Mouse (Mus musculus) heart, adult 9 months (tissue): Measurements from ENCODE around the gene Plek2.
"Not testable (repeated sequence)": the region's sequence is repeated elsewhere in the genome, so short reads cannot be mapped to it uniquely, and the experiment has no call there.

ENCODE experiments used
- DNase-seq, 2 experiments: peaks; one replicate each; pipeline ENCODE4 v3.0.0; 2022; ENCODE audit warnings: low spot score in 2 of 2

The Plek2 gene

GRCm38 (mm10) chr12:78906707-78907162, at the start of gene Plek2:
TSS of gene Plek2 (minus strand) at chr12:78906964.
- peak in 1 of 2 experiments; percentile 15 for DNase-seq

- DNase-seq = no peak
Measured at GRCm38 (mm10) chr12:78956405-78956804, 49.6 kb upstream of the Plek2 start.

GRCm38 (mm10) chr12:78952484-78952883, 45.7 kb upstream of the Plek2 start:
- no peak for DNase-seq

DNA sequence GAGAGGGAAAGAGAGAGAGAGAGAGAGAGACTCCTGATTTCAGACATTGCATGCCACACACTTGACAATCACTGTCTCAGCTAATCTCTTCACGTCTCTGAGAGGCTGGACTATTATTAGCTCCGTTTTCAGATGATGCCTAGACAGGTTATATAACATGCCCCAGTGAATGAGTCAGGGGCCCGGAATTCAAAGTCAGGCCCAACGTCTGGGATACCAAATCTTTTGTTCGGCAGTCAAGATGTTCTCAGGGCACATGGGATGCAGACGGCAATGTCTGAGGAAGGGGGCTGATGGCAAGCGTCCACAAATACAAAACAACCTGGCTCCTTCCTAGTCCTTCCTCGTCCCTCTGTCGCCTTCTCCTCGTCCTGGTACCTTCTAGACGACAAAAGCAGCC, 45.3 kb upstream of the Plek2 start:
- DNase-seq = peak; percentile 15 to 27

DNA sequence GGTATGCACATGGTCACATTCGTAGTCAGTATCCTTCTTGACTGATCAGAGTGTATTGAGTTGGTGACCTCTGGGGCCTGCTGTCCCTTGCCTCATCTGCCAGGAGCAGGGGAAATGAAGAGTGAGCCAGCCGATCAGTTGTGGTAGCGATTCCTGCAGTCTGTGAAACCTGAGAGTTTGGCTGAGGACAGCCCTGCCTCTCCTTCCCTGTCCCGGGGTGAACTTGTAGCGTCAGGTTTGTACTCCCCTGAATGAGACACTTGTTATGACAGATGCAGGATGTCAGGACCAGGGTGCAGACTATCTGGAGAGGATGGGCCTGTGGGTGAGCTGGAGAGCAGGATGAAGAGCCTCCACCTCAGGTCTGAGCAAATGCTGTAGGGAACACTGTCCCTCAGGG, 40.9 kb upstream of the Plek2 start:
- DNase-seq = no peak

DNA sequence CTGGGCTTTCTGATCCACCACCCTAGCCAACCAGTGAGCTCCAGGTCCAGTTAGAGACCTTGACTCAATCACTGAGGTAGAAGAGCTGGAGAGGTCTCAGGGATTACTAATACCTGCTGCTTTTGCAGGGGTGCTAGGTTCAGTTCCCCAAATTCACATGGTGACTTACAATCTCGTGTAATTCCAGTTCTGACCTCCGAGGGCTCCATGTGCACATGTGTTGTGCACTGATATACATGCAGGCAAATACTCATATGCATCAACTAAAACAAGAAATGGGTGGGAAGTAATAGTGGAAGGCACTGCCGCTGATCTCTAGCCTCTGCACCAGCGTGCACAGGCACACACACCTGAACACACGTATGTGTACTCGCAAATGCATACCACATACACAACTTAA, 40.4 kb upstream of the Plek2 start:
- DNase-seq = no peak

DNA sequence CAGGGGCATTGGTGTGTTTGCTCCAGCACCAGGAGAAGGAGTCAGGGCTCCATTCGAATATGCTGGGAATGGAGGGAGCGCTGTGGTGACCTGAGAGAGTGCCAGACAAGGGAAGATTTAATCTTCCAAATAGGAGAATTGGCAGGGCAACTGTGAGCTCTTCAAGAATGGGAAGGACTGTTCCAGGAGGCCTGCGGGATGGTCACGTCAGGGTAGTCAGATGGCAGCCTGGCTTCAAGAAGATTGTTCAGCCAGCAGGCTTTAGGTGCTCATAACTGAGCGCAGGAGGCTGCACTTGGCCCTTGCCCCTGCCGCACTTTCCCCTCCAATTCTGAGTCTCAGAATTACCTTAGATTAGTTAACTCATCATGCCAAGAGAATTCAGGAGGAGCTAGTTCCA, 36.2 kb upstream of the Plek2 start:
- DNase-seq = no peak

GRCm38 (mm10) chr12:78940081-78940480, 33.3 kb upstream of the Plek2 start:
- no peak for DNase-seq

GRCm38 (mm10) chr12:78939393-78940037, 32.8 kb upstream of the Plek2 start:
- no peak for DNase-seq

DNA sequence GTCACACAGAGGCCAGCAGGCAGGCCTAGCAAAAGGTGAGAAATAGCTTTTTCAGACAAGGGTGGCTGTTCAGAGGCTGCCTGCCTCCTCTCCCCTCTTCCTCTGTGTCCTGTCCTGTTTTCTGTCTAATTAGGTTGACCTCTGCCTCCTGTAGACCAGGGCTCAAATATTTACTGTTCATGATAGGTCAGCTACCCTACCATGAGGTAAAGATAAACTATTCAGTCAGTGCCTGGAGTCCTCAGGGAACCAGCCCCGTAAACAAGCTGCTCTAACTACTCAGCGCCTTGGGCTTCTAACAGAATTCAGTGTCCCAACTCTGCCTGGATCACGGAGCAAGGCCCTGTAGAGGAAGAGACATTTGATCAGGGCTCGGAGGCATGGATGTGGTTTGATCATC, 29.7 kb upstream of the Plek2 start:
- no peak for DNase-seq

GRCm38 (mm10) chr12:78929900-78930299, 23.1 kb upstream of the Plek2 start:
- DNase-seq = no peak

DNA sequence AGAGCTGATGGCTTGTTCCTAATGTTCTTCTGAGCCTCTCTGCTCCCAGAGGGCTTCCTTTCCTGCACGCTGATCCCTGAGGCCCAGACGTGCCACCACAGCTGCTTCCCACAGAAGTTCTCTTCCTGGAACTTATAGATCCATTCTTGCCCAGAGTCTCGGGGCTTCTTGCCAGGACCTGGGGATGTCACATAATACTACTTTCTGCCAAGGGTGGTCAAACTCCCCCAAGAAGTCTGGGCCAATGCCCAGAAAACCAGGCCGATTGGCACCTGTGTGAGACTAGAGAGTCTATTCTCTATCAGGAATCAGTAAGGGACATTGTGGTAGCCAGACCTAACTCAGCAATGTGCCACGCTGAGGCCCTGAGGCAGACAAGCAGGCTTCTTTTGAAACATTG, 20.5 kb upstream of the Plek2 start:
- DNase-seq = no peak

DNA sequence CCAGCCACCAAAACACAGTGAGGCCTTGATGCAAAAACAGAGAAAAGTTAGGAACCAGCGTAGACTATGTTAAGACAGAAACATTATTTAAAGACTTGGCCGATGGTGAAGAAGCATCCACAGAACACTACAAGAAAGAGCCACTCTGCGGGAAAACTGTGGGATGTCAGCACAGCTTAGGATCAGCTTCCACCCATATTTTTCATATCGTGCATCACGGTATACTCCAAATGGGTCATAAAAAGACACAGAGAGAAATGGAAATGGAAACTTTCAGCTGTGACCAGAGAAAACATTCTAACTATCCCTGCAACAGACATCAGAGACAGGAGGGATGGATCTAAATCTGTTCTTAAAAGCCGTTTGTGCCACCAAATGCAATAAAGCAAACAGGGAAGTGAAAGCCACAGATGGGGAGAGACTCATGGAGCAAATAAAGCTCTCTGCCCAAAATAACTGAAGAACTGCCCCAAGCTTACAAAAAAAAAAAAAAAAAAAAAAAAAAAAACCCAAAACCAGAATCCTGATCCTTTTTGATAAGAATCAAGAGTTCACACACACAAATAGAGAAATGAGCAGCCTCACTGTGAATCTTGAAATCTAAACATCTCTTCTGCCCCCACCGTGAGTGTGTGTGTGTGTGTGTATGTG, 16.9 kb upstream of the Plek2 start:
- DNase-seq = peak in 1 of 2 experiments; percentile 25

- DNase-seq = not testable (repeated sequence)
Measured at GRCm38 (mm10) chr12:78922977-78923376, 16.2 kb upstream of the Plek2 start.

- peak in 1 of 2 experiments; percentile 32 for DNase-seq
Measured at GRCm38 (mm10) chr12:78922058-78922457, 15.3 kb upstream of the Plek2 start.

DNA sequence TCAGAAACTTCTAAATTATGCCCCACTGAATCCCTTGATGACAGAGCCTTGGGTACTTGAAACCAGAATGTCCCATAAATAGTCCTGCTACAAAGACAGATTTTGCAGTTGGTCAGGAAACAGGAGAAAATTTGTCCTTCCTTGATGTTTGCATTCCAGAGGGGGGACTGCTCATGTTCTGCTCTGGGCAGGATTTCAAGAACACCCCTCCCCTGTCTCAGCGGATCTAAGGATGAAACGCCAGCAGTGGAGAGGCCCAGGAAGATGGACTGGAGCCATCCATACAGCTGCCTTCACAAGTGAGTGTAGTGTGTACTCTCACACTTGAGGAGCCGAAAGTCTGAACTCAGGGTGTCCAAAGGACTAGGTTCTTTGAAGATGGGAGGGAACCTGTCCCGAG, 14.7 kb upstream of the Plek2 start:
- DNase-seq = no peak

DNA sequence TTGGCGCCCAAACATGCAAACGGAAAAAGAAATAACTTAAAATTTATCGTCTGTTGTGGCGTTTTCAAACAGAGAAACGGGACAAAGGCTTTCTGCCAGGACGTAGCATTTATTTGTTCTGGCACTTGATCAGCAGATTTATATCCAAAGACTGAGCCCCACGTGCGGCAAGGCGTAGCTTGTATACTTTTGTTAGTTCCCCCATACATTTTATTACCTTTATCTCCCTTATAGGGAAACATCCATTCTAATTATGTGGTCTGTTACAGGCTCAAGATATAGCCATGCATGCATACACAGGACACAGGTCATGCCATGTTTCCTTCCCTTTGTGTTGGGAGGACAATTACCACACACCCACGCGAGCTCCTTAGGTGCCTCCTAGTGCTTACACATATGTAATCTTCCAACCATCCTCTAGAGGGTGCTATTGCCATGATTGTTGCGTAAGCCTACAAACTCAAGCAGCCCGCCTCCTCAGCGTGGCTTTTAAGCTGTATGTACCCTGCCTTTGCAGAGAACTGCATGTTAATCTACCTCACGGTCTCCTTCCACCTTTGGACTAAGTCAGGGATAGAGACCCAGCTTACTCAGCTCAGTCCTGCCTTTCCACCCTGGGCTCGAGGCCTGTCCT, 12.4 kb upstream of the Plek2 start:
- peak; percentile 63 to 64 for DNase-seq

DNA sequence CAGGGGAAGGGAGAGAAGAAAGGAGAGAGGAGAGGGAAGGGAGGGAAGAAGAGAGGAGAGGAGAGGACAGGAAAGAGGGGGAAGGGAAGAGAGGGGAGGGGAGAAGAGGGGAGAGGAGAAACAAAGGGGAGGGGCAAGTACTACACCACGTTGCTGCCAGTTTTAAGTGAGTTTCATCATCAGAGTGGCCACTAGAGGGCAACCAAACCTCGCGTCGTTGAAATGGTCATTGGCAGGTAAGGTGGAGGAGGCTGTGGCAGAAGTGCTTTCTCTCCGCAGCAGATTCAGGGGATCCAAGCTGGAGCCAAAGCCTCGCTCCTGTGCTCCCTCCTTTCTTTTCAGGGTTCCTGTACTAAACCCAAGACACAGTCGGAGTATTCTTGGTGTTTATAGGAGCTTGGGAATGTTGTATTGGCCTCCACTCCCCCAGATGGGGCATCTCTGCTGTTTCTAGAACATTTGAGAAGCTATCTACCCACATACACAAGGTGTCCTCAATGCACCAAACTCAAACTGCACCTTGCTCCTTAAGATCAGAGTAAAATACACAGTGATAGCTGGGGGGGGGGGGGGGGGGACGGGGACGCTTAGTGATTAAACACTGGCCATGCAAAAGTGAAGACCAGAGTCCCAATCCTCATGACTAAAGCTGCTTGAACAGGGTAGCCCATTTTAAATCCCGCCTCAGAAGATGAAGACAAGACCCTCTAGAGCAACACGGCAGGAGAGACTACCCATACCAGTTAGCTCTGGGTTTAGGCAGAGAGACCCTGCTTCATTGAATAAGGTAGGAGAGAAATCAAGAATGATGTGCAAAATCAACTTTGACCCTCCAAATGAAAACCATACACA, 11.7 kb upstream of the Plek2 start:
- peak; percentile 62 to 78 for DNase-seq

DNA sequence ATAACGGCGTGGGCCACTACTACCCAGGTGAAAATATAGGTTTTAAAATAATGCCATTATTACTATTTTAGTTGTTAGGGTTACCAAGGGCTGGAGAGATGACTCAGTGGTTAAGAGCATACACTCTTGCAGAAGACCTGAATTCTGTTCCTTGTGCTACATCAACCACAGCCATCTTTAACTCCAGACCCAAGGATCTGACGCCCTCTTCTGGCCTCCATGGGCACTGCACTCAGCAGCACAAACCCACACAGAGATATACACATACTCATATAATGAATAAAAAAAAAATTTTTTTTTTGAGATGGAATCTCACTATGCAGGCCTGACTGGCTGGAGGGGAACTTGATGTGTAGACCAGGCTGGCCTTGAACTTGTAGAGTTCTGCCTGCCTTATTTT, 9.5 kb upstream of the Plek2 start:
- DNase-seq = no peak

GRCm38 (mm10) chr12:78915561-78915960, 8.8 kb upstream of the Plek2 start:
- no peak for DNase-seq

DNA sequence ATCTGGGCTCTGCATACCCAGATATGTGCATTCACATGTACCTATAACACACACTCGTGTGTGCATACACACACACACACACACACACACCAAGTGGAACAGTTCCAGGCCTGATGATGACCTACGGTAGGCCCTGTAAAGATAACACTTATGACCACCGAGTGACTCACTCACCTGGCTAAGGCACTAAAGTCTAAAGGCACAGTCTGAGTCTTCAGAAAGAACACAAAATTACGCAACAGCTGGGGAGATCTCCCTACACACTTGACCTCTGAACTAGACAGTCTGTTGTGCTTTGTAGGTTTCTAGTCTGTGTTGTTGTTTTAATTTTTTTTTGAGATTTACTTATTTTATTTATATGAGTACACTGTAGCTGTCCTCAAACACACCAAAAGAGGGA, 7.7 kb upstream of the Plek2 start:
- no peak for DNase-seq
